Mouse (Mus musculus) retina, postnatal 1 day (tissue): ENCODE data around the gene Arcn1.

Experiments
- DNase-seq: peaks from one replicate; pipeline ENCODE4 v3.0.0-alpha.2; 2012

Arcn1 gene

DNA sequence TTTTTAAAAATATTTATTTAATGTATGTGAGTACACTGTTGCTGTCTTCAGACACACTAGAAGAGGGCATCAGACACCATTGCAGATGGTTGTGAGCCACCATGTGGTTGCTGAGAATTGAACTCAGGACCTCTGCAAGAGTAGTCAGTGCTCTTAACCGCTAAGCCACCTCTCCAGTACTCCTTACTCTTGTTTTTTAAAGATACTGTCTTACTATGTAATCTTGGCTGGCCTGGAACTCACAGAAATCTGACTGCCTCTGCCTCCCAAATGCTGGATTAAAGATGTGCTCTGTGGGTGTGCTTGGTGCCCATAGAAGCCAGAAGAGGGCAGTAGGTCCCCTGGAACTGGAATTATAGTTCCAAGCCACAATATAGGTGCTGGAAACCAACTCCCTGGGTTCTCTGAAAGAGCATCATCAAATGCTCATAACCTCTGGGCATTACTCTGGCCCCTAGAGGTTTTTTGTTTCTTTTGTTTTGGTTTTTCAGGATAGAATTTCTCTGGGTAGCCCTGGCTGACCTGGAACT lies 26.9 kb downstream of the Arcn1 start:
- DNase-seq = peak; percentile 5

DNA sequence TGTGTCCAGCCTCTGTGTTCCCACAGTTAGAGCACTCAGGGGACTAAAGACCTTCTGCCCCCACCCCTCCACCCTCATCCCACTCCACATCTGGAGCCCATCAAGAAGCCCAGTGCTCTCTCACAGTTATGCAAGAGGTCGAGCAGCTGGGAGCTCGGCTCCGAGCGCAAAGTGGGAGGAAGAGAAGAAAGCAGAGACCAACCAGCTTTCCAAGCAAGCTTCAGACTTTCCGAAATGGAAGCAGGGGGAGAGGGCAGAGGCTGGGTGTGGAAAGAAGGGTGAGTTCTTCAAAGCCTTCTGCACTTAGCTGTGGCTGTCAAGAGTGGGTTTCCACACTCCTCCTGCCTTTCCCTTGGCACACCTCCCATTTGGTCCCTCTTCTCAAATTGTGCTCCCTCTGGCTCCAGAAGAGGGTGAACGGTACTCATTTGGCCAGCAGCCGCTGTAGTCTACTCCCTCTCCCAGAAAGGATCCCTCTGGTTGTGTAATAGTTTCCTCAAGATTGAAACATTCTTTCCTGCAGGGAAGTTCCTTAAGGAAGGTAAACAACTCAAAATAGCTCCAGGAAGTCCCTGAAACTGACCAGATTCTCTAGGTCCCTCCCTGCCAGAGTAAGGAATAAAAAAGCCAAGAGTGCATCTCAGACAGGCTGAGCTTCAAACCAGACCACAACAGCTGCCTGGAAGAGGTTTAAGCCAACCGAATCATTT lies 30.2 kb downstream of the Arcn1 start:
- DNase-seq = no peak

DNA sequence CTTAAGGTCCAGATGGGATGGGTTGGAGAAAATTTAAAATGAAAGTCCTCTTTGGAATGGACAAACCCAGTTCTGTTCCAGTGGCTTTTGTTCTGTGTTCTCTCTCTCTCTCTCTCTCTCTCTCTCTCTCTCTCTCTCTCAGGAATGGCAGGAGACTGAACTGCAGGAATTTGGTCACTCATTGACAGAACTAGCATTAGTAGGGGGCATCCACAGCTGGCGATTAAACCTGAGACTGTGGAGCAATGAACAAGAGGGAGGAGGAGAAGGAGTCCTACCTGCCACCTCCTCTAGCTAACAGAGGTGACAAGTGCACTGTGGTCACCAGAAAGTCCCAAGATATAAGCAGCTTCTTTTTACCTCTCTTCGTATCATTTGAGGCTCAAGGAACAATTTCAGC lies 31.3 kb downstream of the Arcn1 start:
- DNase-seq = peak; percentile 5

DNA sequence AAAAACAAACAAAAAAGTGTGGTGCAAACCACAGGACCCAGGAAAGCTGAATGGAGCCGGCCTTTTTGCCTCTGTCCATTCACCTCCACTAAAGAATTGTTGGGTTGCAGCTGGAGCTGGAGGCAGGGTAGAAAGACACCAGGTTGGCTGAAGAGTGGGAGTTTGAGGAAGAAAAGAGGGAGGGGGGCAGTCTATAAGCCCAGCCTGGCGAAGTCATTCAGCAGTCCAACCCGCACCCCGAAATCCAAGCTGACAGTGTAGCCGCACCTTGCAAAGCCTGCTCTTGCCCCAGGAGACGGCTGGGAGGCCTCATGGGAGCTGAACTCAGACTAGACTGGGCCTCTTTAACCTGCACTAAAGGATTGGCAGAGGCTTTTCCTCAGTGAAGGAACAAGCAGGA lies 31.8 kb downstream of the Arcn1 start:
- DNase-seq = no peak

DNA sequence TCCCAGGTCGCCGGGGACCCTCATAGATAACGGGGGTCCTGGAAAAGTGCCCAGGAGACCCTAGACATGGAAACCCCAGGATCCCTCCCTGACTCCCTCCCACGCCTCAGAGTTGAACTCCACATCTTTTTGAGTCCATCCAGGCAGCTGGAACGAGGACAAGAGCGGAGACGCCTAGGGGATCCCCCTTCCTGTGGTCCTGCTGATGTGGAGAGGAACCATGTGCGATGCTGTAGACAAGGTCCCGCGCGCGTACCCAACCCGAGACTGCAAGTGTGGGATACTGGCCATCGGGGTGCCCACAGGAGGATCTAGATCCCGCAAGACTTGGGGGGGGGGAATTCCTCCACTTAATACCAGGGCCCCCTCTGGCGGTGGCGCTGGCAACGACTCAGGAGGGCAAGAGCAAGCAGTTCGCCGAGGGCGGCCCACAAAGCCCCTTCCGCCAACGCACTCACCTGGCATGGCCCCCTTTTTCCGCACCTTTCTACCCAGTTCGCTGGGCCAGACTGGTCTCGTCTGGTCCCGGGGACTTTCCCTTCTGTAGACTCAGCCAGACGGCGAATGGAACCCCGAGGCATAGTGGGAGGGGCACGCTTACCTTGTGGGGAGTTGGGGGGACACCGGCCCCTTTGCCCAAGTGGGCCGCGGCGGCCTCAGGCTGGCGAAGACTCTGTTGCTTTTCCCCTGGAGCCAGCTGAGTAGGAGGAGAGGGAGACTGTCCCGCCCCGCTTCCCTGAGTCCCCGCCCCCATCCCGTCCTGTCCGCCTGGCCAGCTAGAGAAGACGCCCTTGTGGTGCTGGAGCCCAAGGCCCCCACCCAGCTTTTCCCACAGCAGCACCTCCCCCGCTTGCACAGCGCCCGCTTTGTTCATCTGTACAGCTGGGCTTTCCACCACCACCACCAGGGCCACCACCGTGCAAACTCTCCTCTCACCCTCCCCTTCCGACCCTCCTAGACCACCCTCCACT lies 32.8 kb downstream of the Arcn1 start, which contains the start of gene Phldb1:
Phldb1 (minus strand) TSS at position 675 of the 971 bp plus-strand sequence.
- DNase-seq = peak; percentile 86

DNA sequence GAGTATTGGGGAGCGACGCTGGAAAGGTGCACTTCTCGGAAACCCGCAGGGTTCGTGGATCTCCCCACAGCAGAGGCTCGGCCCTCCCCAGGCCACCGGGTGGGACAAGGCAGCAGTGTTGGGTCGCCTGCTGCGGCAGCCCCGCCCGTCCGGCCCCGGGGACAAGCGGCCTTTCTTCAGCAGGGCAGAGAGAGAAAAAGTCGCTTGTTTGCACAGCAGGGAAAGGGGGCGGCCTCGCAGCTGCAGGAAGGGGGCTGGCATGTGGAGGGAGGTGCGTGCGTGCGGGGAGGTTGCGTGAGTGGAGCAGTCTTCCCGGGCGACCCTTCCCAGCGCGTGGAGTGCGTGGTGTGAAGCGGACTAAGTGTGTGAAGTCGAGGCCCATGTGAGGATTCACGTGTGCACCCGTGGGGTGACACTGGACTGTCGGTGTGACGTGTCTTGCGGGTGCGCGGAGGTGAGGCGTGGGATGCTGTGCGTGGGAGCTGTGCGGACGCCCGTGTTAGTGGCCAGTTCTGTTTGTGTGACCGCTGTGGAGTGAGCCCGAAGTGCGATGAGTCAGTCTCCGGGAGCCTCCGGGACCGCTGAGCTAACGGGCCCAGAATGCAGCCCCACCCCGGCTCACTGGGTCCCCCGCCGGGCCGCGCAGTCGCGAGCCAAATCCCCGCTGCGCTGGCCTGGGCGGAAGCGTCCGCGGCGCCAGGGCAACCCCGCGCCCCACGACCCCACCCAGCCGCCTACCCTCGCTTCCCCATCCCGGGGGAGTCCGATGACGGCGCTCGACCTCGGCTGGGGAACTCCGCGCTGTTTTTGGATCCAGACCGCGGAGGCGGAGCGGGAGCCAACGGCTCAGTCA lies 33.7 kb downstream of the Arcn1 start:
- peak; percentile 69 for DNase-seq

DNA sequence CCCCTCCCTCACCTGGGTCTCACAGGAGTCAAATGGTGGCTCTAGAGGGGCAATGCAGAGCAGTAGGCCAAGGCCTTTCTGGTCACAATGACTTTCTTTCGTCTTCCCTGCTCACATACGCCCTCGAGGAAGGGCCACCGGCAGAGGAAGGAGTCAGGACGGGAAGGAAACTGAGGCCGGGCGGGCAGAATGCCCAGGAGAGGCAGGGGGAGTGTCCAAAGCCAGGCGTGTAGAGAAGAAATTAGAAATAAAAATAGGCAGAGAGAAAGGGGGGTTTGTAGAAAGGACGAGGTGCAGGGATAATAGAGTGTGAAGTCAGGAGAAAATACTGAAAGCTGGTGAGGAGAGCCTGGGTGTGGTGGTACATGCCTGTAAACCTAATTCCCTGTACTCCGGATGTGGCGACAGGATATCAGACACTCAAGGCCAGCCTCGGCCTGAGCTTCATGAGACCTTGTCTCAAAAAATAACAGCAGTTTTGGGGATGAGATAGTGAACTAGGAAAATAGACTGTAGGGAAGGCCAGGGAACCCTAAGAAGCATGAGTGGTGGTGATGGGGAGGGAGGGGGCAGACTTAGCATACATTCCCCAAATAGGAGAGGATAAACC lies 34.6 kb downstream of the Arcn1 start:
- DNase-seq = no peak

DNA sequence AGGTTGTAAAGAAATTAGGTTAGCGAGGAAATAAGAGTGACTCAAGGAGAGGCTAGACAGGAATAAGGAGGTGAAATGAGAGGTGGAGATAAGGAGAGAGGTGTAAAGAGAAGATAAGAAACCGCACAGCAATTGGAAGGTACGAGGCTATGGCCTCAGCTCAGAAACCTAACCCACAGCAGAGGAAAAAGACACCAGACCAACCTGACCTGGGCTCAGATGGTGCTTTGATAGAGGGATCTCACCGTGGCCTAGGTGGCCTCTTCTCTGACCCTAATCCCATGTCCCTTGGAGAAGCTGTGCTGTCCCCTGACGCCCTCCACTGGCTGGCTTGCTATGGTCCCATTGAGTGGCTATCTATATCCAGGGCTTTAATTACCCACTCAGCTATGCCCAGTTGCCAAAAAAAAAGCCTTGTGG lies 35.5 kb downstream of the Arcn1 start:
- DNase-seq = peak; percentile 11

DNA sequence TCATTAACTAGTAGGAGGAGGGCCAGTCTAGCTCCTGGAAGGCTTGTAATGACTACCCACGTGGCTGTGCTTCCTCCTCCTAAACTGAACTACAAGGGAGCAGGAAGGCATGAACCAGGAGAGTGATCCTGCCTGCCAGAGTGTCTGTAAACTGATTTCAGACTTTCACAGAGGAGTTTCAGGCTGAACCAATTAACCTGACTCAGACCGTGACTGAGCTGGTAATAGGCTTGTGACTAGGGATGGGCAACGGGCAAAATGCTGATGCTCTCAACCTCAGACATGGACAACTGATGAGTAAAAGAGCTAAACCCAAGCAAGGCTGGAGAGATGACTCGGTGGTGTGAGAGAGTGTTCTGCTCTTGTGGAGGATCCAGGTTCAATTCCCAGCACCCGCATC lies 40.2 kb downstream of the Arcn1 start:
- DNase-seq = peak; percentile 16

DNA sequence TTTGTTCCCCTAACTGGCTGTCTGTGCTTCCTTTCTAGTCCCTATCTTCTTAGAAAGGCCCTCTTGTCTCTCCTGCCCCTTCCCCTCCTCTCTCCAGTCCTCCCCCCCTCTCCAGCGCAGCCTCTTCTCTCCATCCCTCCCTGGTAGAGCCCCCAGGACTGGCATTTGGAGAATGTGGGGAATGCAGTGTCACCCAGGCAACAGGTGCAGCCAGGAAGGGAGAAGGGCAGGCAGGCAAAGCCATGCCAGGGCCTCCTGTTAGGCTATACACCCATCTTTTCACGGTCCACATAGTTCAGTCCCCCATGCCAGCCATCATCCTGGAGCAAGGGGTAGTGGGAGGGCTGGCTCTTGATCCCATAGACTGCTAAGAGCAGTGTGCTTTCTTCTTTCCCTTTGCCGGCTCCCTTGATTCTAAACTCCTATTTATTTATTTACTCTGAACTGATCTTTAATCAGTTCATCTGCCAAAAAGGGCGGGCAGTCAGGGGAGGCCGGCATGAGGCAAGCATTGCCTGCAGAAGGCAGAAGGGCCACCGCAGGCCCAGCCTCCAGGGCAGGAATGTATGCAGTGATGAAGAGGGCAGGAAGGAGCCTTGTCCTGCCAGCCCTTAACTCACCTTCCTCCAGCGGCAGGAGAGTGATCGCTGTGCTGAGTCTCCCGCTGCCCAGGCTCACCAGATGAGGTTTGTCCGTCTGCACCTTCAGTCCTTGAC lies 41.1 kb downstream of the Arcn1 start:
- peak; percentile 78 for DNase-seq

DNA sequence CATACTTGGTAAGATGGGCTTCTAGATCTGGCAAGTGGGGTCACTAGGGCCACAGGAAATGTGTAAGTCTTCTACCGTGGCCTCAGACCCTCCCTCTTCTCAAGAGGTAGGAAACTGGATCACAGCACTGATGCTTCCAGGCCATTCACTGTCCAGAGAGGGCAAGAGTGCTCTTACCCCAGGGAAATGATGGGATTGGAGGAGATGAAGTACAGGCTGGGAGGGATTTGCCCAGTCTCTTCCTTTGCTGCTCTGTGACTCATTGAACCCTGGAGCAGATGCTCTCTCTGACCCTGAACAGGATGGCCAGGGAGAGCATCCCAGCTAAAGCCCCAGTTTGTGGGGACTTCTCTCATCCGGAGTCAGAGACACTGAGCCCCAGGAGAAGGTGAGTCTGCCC lies 43.0 kb downstream of the Arcn1 start:
- DNase-seq = no peak

DNA sequence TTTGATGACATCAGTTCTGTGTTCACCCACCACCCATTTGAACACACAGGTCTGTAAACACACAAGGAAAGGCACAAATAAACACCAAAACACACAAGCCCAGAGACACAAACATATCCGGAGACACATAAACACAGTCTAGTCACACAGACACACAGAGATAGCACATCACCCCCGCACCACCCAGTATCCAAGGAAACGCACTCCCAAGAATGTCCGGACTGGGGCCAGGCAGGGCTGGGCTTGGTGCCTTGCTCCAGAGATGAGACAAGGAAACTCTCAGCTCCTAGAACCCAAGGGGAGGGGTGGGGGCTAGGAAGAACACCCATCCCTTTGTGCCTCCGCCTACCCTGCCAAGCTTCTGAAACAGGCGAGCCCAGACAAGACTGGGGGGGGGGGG lies 43.4 kb downstream of the Arcn1 start:
- peak; percentile 29 for DNase-seq

DNA sequence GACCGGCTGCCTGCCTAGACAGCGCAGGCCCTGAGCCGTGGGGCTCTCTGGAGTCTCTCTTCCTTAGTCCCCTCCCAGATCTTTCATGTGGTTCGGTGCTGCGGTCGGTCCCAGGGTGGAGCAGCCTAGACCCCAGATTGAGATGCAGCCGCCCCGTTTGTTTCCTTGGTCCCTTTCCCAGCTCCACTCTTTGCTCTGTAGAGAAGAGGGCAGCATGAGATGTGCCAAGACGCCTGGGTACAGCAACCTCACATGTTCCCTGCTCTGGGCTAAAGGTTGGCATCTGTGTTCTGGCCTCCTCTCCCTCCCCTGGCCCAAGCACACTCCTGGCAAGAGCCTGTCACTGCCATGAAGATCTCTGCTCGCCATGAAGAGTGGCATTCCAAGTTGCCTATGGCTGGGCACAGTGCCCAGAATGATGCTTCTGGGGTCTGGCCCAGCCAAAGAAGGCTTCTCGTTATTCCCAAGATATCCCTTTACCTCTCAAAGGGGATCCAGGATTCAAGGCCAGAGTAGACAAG lies 44.1 kb downstream of the Arcn1 start:
- peak; percentile 48 for DNase-seq

DNA sequence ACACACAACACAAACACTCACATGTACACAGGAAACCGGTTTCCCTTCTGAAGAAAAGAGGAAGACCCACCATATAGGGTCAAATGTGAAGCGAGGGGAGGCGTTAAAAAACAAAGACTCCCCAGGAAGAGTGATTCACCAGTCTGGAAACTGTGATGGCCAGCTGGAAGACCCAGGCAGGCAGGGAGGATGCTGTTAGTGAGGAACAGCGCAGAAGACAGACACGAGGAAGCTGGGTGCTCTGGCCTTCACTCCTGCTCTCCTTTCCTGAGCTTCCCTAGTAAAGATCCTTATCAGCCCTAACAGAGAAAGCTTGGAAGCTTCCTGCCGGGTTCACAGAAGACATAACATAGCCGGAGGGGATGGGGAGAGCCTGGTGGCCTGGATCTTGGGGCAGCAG lies 44.6 kb downstream of the Arcn1 start:
- DNase-seq = no peak

DNA sequence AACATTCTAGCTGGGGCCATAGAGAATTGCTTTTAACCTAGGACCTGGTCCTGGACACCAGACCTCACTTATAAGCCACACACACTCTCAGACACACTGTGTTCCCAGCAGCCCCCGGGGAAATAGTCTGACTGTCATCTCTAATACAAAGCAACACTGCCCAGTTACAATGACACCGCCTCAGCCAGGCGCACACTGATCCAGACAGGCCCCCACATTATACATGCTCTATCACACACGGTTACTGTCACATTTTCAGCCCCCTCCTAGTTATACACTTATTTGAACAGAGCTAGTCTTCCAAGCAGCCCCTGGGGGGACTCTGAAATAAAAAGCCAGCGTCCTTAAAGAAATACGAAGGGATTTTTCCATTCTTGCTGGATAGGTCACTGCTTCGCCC lies 45.1 kb downstream of the Arcn1 start:
- DNase-seq = peak; percentile 86

DNA sequence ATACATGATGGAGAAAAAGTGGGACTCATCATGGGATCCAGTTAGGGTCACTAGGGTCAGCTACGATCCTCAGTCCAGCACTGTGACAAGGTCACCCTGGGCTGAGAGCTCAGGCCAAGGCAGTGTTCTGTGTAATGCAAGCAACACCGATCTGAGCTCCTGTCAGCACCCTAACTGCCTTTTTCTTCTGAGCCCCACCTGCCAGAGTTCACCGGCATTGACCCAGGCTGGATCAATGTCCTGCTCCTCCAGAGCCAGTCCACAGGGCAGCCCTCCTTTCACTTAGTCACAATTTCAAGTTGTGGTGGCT lies 45.8 kb downstream of the Arcn1 start:
- DNase-seq = no peak

DNA sequence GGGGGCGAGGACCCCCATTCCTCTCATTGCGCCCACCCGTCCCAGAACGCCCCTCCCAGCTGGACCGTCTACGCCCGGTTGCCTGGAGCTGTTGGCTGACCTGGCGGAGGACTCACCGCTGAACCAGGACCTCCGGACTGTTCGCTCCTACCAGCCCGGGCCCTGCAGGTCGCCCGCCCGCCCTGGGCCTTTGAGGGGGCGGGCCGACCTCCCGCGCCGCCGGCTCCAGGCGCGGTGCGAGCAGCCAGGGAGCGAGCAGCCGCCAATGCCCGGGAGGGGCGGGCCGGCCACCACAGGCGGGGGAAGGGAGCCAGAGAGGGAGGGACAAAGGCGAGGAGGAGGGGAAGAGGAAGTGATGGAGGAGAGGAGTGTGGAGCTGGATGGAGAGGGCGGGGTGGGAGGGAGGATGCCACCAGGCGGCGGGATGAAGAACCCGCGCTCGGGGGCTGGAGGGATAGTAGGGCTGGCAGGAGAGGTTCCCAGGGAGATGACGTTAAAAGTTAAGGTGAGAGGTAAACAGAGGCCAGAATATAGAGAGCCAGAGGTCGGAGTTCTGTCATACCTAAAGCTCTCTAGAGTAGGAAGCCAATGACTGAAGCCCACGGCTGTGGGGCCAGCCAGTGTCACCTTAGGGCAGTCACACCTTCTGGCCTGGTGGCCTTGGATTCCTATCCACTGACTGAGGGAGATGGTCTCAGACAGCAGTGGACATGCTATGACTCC lies 46.3 kb downstream of the Arcn1 start:
- peak; percentile 93 for DNase-seq

DNA sequence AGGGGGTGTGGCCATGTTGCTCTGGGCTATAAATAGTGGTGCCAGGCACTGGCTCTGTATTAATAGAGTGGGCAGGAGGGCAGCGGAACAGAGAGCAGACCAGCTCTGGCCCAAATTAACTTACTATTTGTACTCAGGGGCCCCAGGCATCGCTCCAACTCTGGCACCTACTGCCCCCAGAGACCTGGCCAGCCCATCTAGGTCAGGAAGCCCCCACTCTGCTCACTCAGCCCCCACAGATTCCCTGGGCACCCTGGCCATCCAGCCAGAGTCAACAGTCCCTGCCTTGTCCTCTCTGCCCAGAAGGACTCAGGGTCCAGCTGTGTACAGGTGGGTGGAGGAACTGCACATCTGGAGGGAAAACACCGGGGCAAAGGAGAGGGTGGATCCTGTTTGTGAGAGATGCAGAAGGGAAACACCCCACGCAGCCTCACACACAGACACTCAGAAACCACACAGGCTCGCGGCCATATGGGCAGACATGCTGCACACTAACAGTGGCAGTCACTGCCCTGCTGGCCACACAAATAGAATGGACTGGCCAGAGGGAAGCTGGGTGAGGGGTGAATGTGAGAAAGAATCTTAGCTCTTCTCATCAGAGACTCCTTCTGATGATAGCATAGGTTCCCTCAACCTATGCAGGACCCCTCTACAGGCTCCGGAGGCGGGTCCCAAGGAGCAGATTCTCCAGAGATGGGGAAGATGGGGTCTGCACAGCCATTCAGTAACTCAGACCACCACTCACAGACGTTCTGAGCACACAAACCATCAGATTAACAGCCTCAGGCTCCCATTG lies 47.1 kb downstream of the Arcn1 start:
- DNase-seq = peak; percentile 50

DNA sequence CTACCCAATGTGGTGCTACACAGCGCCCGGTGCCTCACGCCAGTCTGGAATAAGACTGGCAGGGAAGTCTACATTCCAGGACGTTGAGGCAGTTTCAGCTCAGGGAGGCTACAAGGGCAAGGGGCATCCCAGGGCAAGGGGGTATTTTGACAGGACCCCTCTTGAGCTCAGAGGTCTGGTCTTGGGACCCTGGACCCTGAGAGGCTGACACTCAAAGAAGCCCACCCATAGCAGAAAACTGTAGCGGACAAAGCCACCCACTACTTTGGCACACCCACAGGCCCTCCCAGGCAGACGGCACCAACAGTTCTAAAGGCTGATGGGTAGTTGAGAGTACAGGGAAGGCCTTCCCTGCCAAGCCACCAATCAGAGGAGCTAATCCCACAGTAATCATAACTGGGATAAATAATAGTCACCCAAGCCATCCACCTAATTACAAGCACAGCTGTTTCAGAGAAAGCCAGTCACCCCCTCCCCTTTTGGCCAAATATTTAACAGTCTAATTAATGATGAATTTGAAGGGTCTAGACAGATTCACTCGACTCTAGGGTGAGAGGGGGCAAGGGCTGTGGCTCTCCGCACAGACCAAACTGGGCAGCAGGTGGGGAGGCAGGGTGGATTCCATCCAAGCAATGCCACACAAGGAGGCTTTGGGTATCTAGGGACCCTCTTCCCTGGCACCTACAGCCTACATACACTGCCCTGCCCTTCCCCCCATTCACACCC lies 47.9 kb downstream of the Arcn1 start:
- peak; percentile 79 for DNase-seq
